Mouse (Mus musculus) liver, embryonic 15.5 days (tissue): Measurements from ENCODE around the gene Psma6. TPM values are rescaled to one million over a fixed set of nuclear protein-coding genes. Genes with fewer than 3 reads are reported as not detected.
A peak's percentile ranks its signal among the peaks of the same experiment; 100 is the strongest.

Experiments
- ATAC-seq: fragments of 200-750 bp; cut with Nextera tagmentation; 2 replicates; pipeline ENCODE4 v1.8.0; 2017; ENCODE audit warnings: moderate number of reproducible peaks, mild to moderate bottlenecking, moderate library complexity; ENCODE audit not compliant: insufficient read depth
- H3K27ac ChIP-seq: fragments of 300-500 bp; sonication (generic); replicated peaks from 2 replicates; pipeline ENCODE4 v1.5.1; 2015; ENCODE audit warnings: mild to moderate bottlenecking, inconsistent platforms
- H3K27me3 ChIP-seq: fragments of 300-500 bp; sonication (generic); 2 replicates; pipeline ENCODE4 v1.6.1; 2015; ENCODE audit warnings: mild to moderate bottlenecking, inconsistent platforms
- H3K36me3 ChIP-seq: fragments of 300-500 bp; sonication (generic); replicated peaks from 2 replicates; pipeline ENCODE4 v1.6.1; 2015; ENCODE audit warnings: moderate library complexity, mild to moderate bottlenecking, inconsistent platforms
- H3K4me1 ChIP-seq: fragments of 300-500 bp; sonication (generic); replicated peaks from 2 replicates; pipeline ENCODE4 v1.6.1; 2015; ENCODE audit warnings: inconsistent platforms
- H3K4me2 ChIP-seq: fragments of 300-500 bp; sonication (generic); 2 replicates; pipeline ENCODE4 v1.6.1; 2015; ENCODE audit warnings: moderate library complexity, mild to moderate bottlenecking, inconsistent platforms
- H3K4me3 ChIP-seq: fragments of 300-500 bp; sonication (generic); replicated peaks from 2 replicates; pipeline ENCODE4 v1.5.1; 2015; ENCODE audit warnings: mild to moderate bottlenecking, inconsistent platforms
- H3K9ac ChIP-seq: fragments of 300-500 bp; sonication (generic); 2 replicates; pipeline ENCODE4 v1.6.1; 2015; ENCODE audit warnings: moderate library complexity, mild to moderate bottlenecking, inconsistent platforms
- H3K9me3 ChIP-seq: fragments of 300-500 bp; sonication (generic); replicated peaks from 2 replicates; pipeline ENCODE4 v1.6.1; 2016; ENCODE audit warnings: inconsistent platforms
- whole genome bisulfite sequencing: fragments of 180-500 bp; shearing (Covaris S2); methylation state at CpG from one replicate; pipeline ENCODE4 v1.1.7; 2015; ENCODE audit warnings: mixed read lengths; ENCODE audit not compliant: insufficient replicate concordance; 5-methylcytosine and 5-hydroxymethylcytosine counted together
- polyA plus RNA-seq: library from polyadenylated mRNA; unstranded; fragments of >200 nt; fragmentation: Nextera tagmentation; extraction: Ambion mirVana; gene quantifications from 2 replicates; pipeline ENCODE4 v1.2.1, GENCODE M21; 2015

Psma6 gene
- polyA plus RNA-seq, 1 experiment from 2014 or later = 190 TPM

DNA sequence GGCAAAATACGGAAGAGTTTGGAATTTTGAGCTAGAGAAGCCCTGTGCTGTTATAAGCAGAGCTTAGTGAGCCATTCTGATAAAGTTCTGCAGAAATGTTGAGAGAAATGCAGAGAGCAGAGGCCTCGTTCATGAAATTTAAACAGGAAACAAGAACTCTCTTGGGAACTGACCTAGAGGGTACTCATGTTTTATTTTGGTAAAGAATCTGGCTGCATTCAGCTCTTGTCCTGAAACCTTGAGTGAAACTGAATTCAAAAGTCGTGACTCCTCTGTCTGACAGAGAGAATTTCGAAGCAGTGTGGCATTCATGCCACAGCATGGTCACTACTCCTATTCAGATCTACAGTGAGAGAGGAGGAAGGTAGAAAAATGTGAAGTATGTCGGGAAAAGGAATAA, 68.8 kb downstream of the Psma6 start:
- peak overlapping the region; percentile 29; the same call in 1 of the 2 replicates for H3K27ac ChIP-seq
- H3K27me3 ChIP-seq = peaks cover 4% of the 10 kb centered on the region; the same call in 1 of the 2 replicates
- 50% methylated on average over 5 of the region's 5 CpGs for WGBS
- H3K36me3 ChIP-seq = no peaks in the 10 kb centered on the region
- H3K4me1 ChIP-seq = peaks cover 5% of the 10 kb centered on the region; the same call in 1 of the 2 replicates
- no peak overlapping the region for H3K4me3 ChIP-seq
- no peak overlapping the region for H3K9ac ChIP-seq
- H3K4me2 ChIP-seq = no peak overlapping the region
- no peaks in the 10 kb centered on the region for H3K9me3 ChIP-seq
- ATAC-seq = no peak

- no peaks in the 10 kb centered on the region for H3K36me3 ChIP-seq
- H3K4me1 ChIP-seq = peaks cover 3% of the 10 kb centered on the region; the same call in 1 of the 2 replicates
- 59% methylated on average over 4 of the region's 4 CpGs for WGBS
- no peaks in the 10 kb centered on the region for H3K9me3 ChIP-seq
- no peak overlapping the region for H3K9ac ChIP-seq
- ATAC-seq = no peak
- H3K27ac ChIP-seq = no peak overlapping the region
- no peak overlapping the region for H3K4me2 ChIP-seq
- H3K27me3 ChIP-seq = peaks cover 6% of the 10 kb centered on the region
- H3K4me3 ChIP-seq = no peak overlapping the region
Observed at GRCm38 (mm10) chr12:55453924-55454323, 69.9 kb downstream of the Psma6 start.

DNA sequence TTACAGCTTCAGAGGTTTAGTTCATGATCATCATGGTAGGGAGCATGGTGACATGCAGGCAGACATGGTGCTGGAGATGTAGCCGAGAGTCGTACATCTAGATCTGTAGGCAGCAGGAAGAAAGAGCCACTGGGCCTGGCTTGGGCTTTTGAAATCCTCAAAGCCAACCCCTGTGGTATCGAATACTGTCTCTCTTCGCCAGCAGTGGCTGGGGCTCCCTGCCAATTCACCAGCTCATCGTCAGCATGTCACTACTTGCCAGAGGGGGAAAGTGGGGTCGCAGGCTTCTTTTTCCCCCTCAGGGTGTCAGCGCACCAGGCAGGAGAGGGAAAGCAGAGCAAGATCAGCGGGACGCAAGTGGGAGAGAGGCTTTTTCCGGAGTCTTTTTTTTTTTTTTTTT, 71.2 kb downstream of the Psma6 start:
- no peaks in the 10 kb centered on the region for H3K36me3 ChIP-seq
- ATAC-seq = no peak
- H3K4me3 ChIP-seq = no peak overlapping the region
- WGBS = 81% methylated on average over 9 of the region's 10 CpGs
- no peaks in the 10 kb centered on the region for H3K9me3 ChIP-seq
- H3K9ac ChIP-seq = no peak overlapping the region
- H3K27me3 ChIP-seq = peaks cover 8% of the 10 kb centered on the region
- no peak overlapping the region for H3K4me2 ChIP-seq
- H3K4me1 ChIP-seq = peaks cover 3% of the 10 kb centered on the region; the same call in 1 of the 2 replicates
- H3K27ac ChIP-seq = no peak overlapping the region

- H3K4me1 ChIP-seq = peaks cover 3% of the 10 kb centered on the region; the same call in 1 of the 2 replicates
- no peak overlapping the region for H3K4me3 ChIP-seq
- no peaks in the 10 kb centered on the region for H3K9me3 ChIP-seq
- no peak overlapping the region for H3K4me2 ChIP-seq
- no peak for ATAC-seq
- H3K27ac ChIP-seq = no peak overlapping the region
- peaks cover 8% of the 10 kb centered on the region for H3K27me3 ChIP-seq
- H3K9ac ChIP-seq = no peak overlapping the region
- WGBS = 69% methylated on average over 3 of the region's 3 CpGs
- H3K36me3 ChIP-seq = no peaks in the 10 kb centered on the region
Observed at GRCm38 (mm10) chr12:55456136-55456535, 72.1 kb downstream of the Psma6 start.

GRCm38 (mm10) chr12:55456893-55457292, 72.9 kb downstream of the Psma6 start:
- H3K27ac ChIP-seq = no peak overlapping the region
- no peak overlapping the region for H3K4me3 ChIP-seq
- H3K9me3 ChIP-seq = no peaks in the 10 kb centered on the region
- no peak for ATAC-seq
- 81% methylated on average over 5 of the region's 5 CpGs for WGBS
- H3K27me3 ChIP-seq = peaks cover 8% of the 10 kb centered on the region
- no peak overlapping the region for H3K4me2 ChIP-seq
- H3K9ac ChIP-seq = no peak overlapping the region
- no peaks in the 10 kb centered on the region for H3K36me3 ChIP-seq
- peaks cover 3% of the 10 kb centered on the region; the same call in 1 of the 2 replicates for H3K4me1 ChIP-seq

DNA sequence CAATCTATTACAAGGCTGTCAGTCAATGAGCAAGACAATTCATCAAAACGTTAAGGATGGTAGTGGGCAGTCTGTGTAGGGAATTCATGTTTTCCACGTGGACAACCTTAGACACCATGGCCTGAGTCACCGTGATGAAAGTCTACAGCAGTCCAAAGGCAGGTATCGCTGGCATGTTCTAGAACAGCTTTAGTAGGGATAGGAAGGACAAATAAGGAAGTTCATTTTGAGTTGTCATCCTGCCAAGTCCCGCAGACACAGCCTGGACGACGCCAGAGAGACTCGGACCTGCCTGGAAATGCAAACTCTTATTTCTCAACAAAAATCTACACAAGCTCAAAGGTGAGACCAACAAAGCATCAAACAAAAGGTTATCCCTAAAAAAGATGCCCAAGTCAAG, 75.7 kb downstream of the Psma6 start:
- Histone ChIP-seq H3K27ac (no peak overlapping the region), H3K36me3 (no peaks in the 10 kb centered on the region), H3K4me1 (peaks cover 6% of the 10 kb centered on the region; the same call in 1 of the 2 replicates), H3K9me3 (no peaks in the 10 kb centered on the region), H3K9ac (no peak overlapping the region), H3K4me2 (no peak overlapping the region), H3K4me3 (no peak overlapping the region), H3K27me3 (peaks cover 8% of the 10 kb centered on the region)
- 40% methylated on average over 8 of the region's 8 CpGs for WGBS
- no peak for ATAC-seq

GRCm38 (mm10) chr12:55460900-55461299, 76.9 kb downstream of the Psma6 start:
- WGBS = 49% methylated on average over 4 of the region's 4 CpGs
- no peak overlapping the region for H3K4me3 ChIP-seq
- H3K27ac ChIP-seq = no peak overlapping the region
- no peak overlapping the region for H3K9ac ChIP-seq
- H3K9me3 ChIP-seq = no peaks in the 10 kb centered on the region
- H3K4me2 ChIP-seq = no peak overlapping the region
- H3K36me3 ChIP-seq = no peaks in the 10 kb centered on the region
- ATAC-seq = no peak
- H3K27me3 ChIP-seq = peaks cover 10% of the 10 kb centered on the region
- peaks cover 6% of the 10 kb centered on the region; the same call in 1 of the 2 replicates for H3K4me1 ChIP-seq

GRCm38 (mm10) chr12:55461767-55462166, 77.7 kb downstream of the Psma6 start:
- no peak for ATAC-seq
- Histone ChIP-seq H3K4me1 (peaks cover 7% of the 10 kb centered on the region; the same call in 1 of the 2 replicates), H3K27ac (no peak overlapping the region), H3K27me3 (peaks cover 17% of the 10 kb centered on the region), H3K9ac (no peak overlapping the region), H3K9me3 (no peaks in the 10 kb centered on the region), H3K4me2 (no peak overlapping the region), H3K36me3 (no peaks in the 10 kb centered on the region), H3K4me3 (no peak overlapping the region)
- 61% methylated on average over 6 of the region's 6 CpGs for WGBS

- Histone ChIP-seq H3K4me2 (no peak overlapping the region), H3K27me3 (peaks cover 24% of the 10 kb centered on the region), H3K9ac (no peak overlapping the region), H3K4me1 (peaks cover 9% of the 10 kb centered on the region; the same call in 1 of the 2 replicates), H3K27ac (no peak overlapping the region), H3K9me3 (no peaks in the 10 kb centered on the region), H3K36me3 (no peaks in the 10 kb centered on the region), H3K4me3 (no peak overlapping the region)
- WGBS = 63% methylated on average over 6 of the region's 6 CpGs
- no peak for ATAC-seq
Observed at GRCm38 (mm10) chr12:55462456-55462855, 78.4 kb downstream of the Psma6 start.

GRCm38 (mm10) chr12:55463087-55463486, 79.1 kb downstream of the Psma6 start:
- H3K27ac ChIP-seq = no peak overlapping the region
- H3K9me3 ChIP-seq = no peaks in the 10 kb centered on the region
- 65% methylated on average over 5 of the region's 5 CpGs for WGBS
- ATAC-seq = no peak
- H3K9ac ChIP-seq = no peak overlapping the region
- peaks cover 10% of the 10 kb centered on the region; the same call in 1 of the 2 replicates for H3K4me1 ChIP-seq
- H3K4me3 ChIP-seq = no peak overlapping the region
- H3K36me3 ChIP-seq = no peaks in the 10 kb centered on the region
- H3K4me2 ChIP-seq = no peak overlapping the region
- H3K27me3 ChIP-seq = peaks cover 30% of the 10 kb centered on the region

- Histone ChIP-seq H3K9me3 (no peaks in the 10 kb centered on the region), H3K4me1 (0 out of 2 replicates have a peak, but pooled peaks cover 10% of the 10 kb centered on the region), H3K9ac (no peak overlapping the region), H3K27ac (no peak overlapping the region), H3K4me2 (no peak overlapping the region), H3K36me3 (no peaks in the 10 kb centered on the region), H3K4me3 (no peak overlapping the region), H3K27me3 (peaks cover 37% of the 10 kb centered on the region)
- WGBS = 47% methylated on average over 16 of the region's 16 CpGs
- no peak for ATAC-seq
Observed at GRCm38 (mm10) chr12:55463992-55464845, 80.2 kb downstream of the Psma6 start.
